Mouse (Mus musculus) macrophage (primary cell): Measurements from ENCODE around the gene 2610021A01Rik. TPM values are rescaled to one million over a fixed set of nuclear protein-coding genes. Genes with fewer than 3 reads are reported as not detected.

Experiments
- polyA plus RNA-seq: library from polyadenylated mRNA; stranded (reverse); fragments of 250-400 nt; gene quantifications from 3 replicates; pipeline ENCODE4 v1.2.4, GENCODE M21; 2018; ENCODE audit warnings: inconsistent platforms

2610021A01Rik gene
- polyA plus RNA-seq, 1 experiment from 2014 or later = 7.9 TPM

Other genes with a start within 250 kb of the 2610021A01Rik start
- 16.1 to 34.1 TPM (median 16.6 TPM) in 3 replicates for gene AI987944, start 205.9 kb upstream of the 2610021A01Rik start, polyA plus RNA-seq
- gene Vmn2r57, start 150.5 kb upstream of the 2610021A01Rik start, polyA plus RNA-seq = 0.04 to 0.06 TPM in 2 of 3 replicates, not detected in the other
- 0.03 TPM in 1 of 3 replicates, not detected in the others for gene Gm20449, start 99.8 kb upstream of the 2610021A01Rik start, polyA plus RNA-seq
- gene AW146154, start 99.3 kb upstream of the 2610021A01Rik start, polyA plus RNA-seq = 4.4 to 8.1 TPM (median 5.5 TPM) in 3 replicates
- not detected in 3 replicates for gene Gm6871, start 25.6 kb upstream of the 2610021A01Rik start, polyA plus RNA-seq
- 5.4 to 6.9 TPM (median 6.1 TPM) in 3 replicates for gene Zfp788, start 34.0 kb downstream of the 2610021A01Rik start, polyA plus RNA-seq